Mouse (Mus musculus): ENCODE results near the gene Minpp1.

DNA sequence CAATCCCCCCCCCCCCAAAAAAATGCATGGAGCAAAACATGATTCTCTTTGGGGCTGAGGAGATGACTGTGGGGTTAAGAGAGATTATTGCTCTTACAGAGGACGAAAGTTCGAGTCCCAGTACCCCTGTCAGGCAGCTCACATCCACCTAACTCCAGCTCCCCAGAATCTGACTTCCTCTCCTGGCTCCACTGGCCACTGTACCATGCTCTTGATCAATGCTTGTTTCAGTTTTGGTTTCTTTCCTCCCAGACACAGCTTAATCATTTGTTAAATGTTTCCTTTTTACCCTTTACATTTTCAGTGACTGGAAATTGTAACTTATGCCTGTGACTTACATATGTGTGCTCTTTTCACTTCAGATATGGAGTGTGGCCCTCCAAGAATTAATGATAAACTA, 5.4 kb downstream of the Minpp1 start:
- TF ChIP-seq CTCF (IDR thresholded peaks at IDR 0.05; ENCODE audit: low read depth, low read length) (no peak), GATA1 (IDR thresholded peaks at IDR 0.05; ENCODE audit: borderline replicate concordance, low read length) (no peak)

All from G1E (cell line).